Mouse (Mus musculus) kidney, embryonic 16.5 days (tissue): ENCODE results near the gene Ints14. TPM values are rescaled to one million over a fixed set of nuclear protein-coding genes. Genes with fewer than 3 reads are reported as not detected.
A peak's percentile ranks its signal among the peaks of the same experiment; 100 is the strongest.

Source experiments
- ATAC-seq: fragments of 200-750 bp; cut with Nextera tagmentation; 2 replicates; pipeline ENCODE4 v1.8.0; 2017; ENCODE audit warnings: moderate TSS enrichment; ENCODE audit not compliant: low FRiP score, low TSS enrichment
- H3K27ac ChIP-seq: fragments of 300-500 bp; sonication (generic); 2 replicates; pipeline ENCODE4 v1.5.1; 2014; ENCODE audit warnings: low read length
- H3K27me3 ChIP-seq: fragments of 300-500 bp; sonication (generic); 2 replicates; pipeline ENCODE4 v1.6.1; 2014; ENCODE audit warnings: low read length, control low read depth, mixed read lengths; ENCODE audit not compliant: insufficient read depth
- H3K36me3 ChIP-seq: fragments of 300-500 bp; sonication (generic); 2 replicates; pipeline ENCODE4 v1.6.1; 2014; ENCODE audit warnings: low read length, control low read depth, mixed read lengths; ENCODE audit not compliant: insufficient read depth
- H3K4me1 ChIP-seq: fragments of 300-500 bp; sonication (generic); 2 replicates; pipeline ENCODE4 v1.6.1; 2014; ENCODE audit warnings: low read length, control low read depth, mixed read lengths; ENCODE audit not compliant: insufficient read depth
- H3K4me2 ChIP-seq: fragments of 300-500 bp; sonication (generic); replicated peaks from 2 replicates; pipeline ENCODE4 v1.6.1; 2014; ENCODE audit warnings: low read depth, low read length
- H3K4me3 ChIP-seq: fragments of 300-500 bp; sonication (generic); 2 replicates; pipeline ENCODE4 v1.5.1; 2014; ENCODE audit warnings: mild to moderate bottlenecking, low read length
- H3K9ac ChIP-seq: fragments of 300-500 bp; sonication (generic); replicated peaks from 2 replicates; pipeline ENCODE4 v1.6.1; 2014; ENCODE audit warnings: low read length
- H3K9me3 ChIP-seq: fragments of 300-500 bp; sonication (generic); 2 replicates; pipeline ENCODE4 v1.6.1; 2016; ENCODE audit warnings: low read length, control low read depth
- WGBS: fragments of 180-500 bp; shearing (Covaris S2); extraction: QIAGEN DNeasy Blood & Tissue Kit; methylation state at CpG from one replicate; pipeline ENCODE4 v1.1.7; 2014; 5-methylcytosine and 5-hydroxymethylcytosine counted together
- polyA plus RNA-seq: library from polyadenylated mRNA; unstranded; fragments of >200 nt; fragmentation: Nextera tagmentation; extraction: Ambion mirVana; gene quantifications from 2 replicates; pipeline ENCODE4 v1.2.1, GENCODE M21; 2015

The Ints14 gene
- polyA plus RNA-seq, 1 experiment from 2014 or later: 66.8 TPM

- Histone ChIP-seq H3K4me3 (0 out of 2 replicates have a peak overlapping the region, but pooled peaks have one; percentile 9), H3K9me3 (no peaks in the 10 kb centered on the region), H3K27ac (0 out of 2 replicates have a peak overlapping the region, but pooled peaks have one; percentile 27), H3K4me1 (0 out of 2 replicates have a peak, but pooled peaks cover 5% of the 10 kb centered on the region), H3K27me3 (no peaks in the 10 kb centered on the region), H3K9ac (0 out of 2 replicates have a peak overlapping the region, but pooled peaks have one; percentile 20), H3K4me2 (peak overlapping the region; percentile 40), H3K36me3 (no peaks in the 10 kb centered on the region)
- 32% methylated on average over 15 of the region's 15 CpGs for WGBS
- ATAC-seq: peak; percentile 76
These were observed 26.5 kb upstream of the Ints14 start for GRCm38 (mm10) chr9:64934015-64934754.

- Histone ChIP-seq H3K27me3 (no peaks in the 10 kb centered on the region), H3K27ac (no peak overlapping the region), H3K4me3 (no peak overlapping the region), H3K9me3 (no peaks in the 10 kb centered on the region), H3K4me1 (peaks cover 10% of the 10 kb centered on the region; the same call in 1 of the 2 replicates), H3K4me2 (no peak overlapping the region), H3K36me3 (no peaks in the 10 kb centered on the region), H3K9ac (no peak overlapping the region)
- WGBS: 8% methylated on average over 6 of the region's 6 CpGs
- no peak for ATAC-seq
These were observed 24.2 kb upstream of the Ints14 start for GRCm38 (mm10) chr9:64936508-64936907.

- Histone ChIP-seq H3K27me3 (no peaks in the 10 kb centered on the region), H3K4me1 (peaks cover 10% of the 10 kb centered on the region; the same call in 1 of the 2 replicates), H3K4me2 (no peak overlapping the region), H3K9ac (no peak overlapping the region), H3K27ac (no peak overlapping the region), H3K36me3 (no peaks in the 10 kb centered on the region), H3K4me3 (no peak overlapping the region), H3K9me3 (no peaks in the 10 kb centered on the region)
- 62% methylated on average over 5 of the region's 5 CpGs for WGBS
- no peak for ATAC-seq
These were observed 23.2 kb upstream of the Ints14 start for GRCm38 (mm10) chr9:64937491-64937890.

GRCm38 (mm10) chr9:64938535-64938934, 22.2 kb upstream of the Ints14 start:
- Histone ChIP-seq H3K9ac (no peak overlapping the region), H3K4me2 (no peak overlapping the region), H3K36me3 (no peaks in the 10 kb centered on the region), H3K4me1 (peaks cover 10% of the 10 kb centered on the region; the same call in 1 of the 2 replicates), H3K27me3 (no peaks in the 10 kb centered on the region), H3K9me3 (no peaks in the 10 kb centered on the region), H3K4me3 (no peak overlapping the region), H3K27ac (no peak overlapping the region)
- ATAC-seq: no peak
- 86% methylated on average over 5 of the region's 5 CpGs for WGBS

- no peak for ATAC-seq
- Histone ChIP-seq H3K4me2 (no peak overlapping the region), H3K27ac (no peak overlapping the region), H3K4me1 (peaks cover 9% of the 10 kb centered on the region), H3K36me3 (no peaks in the 10 kb centered on the region), H3K4me3 (no peak overlapping the region), H3K9me3 (no peaks in the 10 kb centered on the region), H3K9ac (no peak overlapping the region), H3K27me3 (no peaks in the 10 kb centered on the region)
- 57% methylated on average over 4 of the region's 4 CpGs for WGBS
These were observed 21.4 kb upstream of the Ints14 start for GRCm38 (mm10) chr9:64939281-64939680.

GRCm38 (mm10) chr9:64939790-64940189, 20.9 kb upstream of the Ints14 start:
- no peak overlapping the region for H3K27ac ChIP-seq
- no peak overlapping the region for H3K9ac ChIP-seq
- H3K4me2 ChIP-seq: no peak overlapping the region
- 85% methylated on average over 2 of the region's 2 CpGs for WGBS
- no peaks in the 10 kb centered on the region for H3K27me3 ChIP-seq
- H3K9me3 ChIP-seq: no peaks in the 10 kb centered on the region
- no peaks in the 10 kb centered on the region for H3K36me3 ChIP-seq
- peaks cover 13% of the 10 kb centered on the region for H3K4me1 ChIP-seq
- ATAC-seq: no peak
- no peak overlapping the region for H3K4me3 ChIP-seq

GRCm38 (mm10) chr9:64940731-64941346, 19.9 kb upstream of the Ints14 start:
- Histone ChIP-seq H3K9me3 (no peaks in the 10 kb centered on the region), H3K4me1 (peaks cover 16% of the 10 kb centered on the region), H3K27me3 (no peaks in the 10 kb centered on the region), H3K4me3 (no peak overlapping the region), H3K9ac (no peak overlapping the region), H3K27ac (no peak overlapping the region), H3K36me3 (no peaks in the 10 kb centered on the region), H3K4me2 (no peak overlapping the region)
- WGBS: 57% methylated on average over 11 of the region's 11 CpGs
- no peak for ATAC-seq

GRCm38 (mm10) chr9:64941650-64942049, 19.1 kb upstream of the Ints14 start:
- Histone ChIP-seq H3K27ac (no peak overlapping the region), H3K36me3 (no peaks in the 10 kb centered on the region), H3K4me3 (no peak overlapping the region), H3K4me2 (no peak overlapping the region), H3K9me3 (no peaks in the 10 kb centered on the region), H3K27me3 (no peaks in the 10 kb centered on the region), H3K4me1 (peaks cover 16% of the 10 kb centered on the region), H3K9ac (no peak overlapping the region)
- ATAC-seq: no peak
- 79% methylated on average over 4 of the region's 4 CpGs for WGBS

GRCm38 (mm10) chr9:64943997-64944396, 16.7 kb upstream of the Ints14 start:
- peak overlapping the region; percentile 34 for H3K4me2 ChIP-seq
- no peaks in the 10 kb centered on the region for H3K36me3 ChIP-seq
- H3K4me3 ChIP-seq: no peak overlapping the region
- peaks cover 16% of the 10 kb centered on the region for H3K4me1 ChIP-seq
- H3K27ac ChIP-seq: no peak overlapping the region
- H3K27me3 ChIP-seq: no peaks in the 10 kb centered on the region
- no peaks in the 10 kb centered on the region for H3K9me3 ChIP-seq
- 9% methylated on average over 11 of the region's 11 CpGs for WGBS
- no peak overlapping the region for H3K9ac ChIP-seq
- ATAC-seq: 0 out of 2 replicates have a peak, but pooled peaks have one; percentile 55
